Mouse (Mus musculus): Measurements from ENCODE around the gene Stard5. TPM values are rescaled to one million over a fixed set of nuclear protein-coding genes. Genes with fewer than 3 reads are reported as not detected.

Stard5 gene
- polyA plus RNA-seq, 1 experiment from 2014 or later: 11.6 TPM

DNA sequence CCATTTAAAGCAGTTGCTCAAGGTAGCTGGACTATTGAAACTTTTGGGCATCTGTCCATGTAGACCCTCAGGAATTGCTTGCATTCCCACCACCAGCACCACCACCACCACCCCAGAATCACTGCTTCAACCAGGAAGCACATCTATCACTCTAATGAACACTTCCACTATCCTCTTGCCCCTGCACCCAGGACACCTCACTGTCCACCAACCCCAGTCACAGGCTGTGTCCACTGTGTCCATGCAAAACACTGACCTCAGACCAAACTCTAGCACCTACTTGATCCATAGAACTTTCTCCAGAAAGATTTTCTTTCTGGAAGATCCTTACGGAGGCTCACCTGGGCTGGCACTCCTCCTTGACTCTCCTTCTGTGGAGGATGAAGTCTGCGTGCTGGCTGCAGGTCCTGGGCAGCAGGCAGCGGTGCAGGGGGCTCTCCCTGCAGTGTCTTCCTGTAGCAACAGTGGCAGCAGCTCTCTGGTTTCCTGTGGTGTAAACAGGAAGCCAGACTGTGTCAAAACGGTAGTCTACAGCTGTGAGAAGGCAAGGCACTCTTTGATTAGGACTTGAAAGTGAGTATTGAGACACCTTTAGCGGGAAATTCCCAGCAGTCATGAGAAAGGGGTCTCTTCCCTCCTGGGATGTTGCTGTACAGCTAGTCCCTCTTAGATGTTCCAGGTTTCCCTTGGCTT lies 23.3 kb downstream of the Stard5 start:
- Histone ChIP-seq H3K36me3 (no peaks in the 10 kb centered on the region), H3K9ac (no peak overlapping the region), H3K9me3 (replicated peaks) (no peaks in the 10 kb centered on the region), H3K27ac (no peak overlapping the region), H3K4me2 (replicated peaks) (no peak overlapping the region), H3K4me3 (no peak overlapping the region), H3K27me3 (no peaks in the 10 kb centered on the region), H3K4me1 (no peaks in the 10 kb centered on the region)
- 69% methylated on average over 5 of the region's 5 CpGs for WGBS
- ATAC-seq (ENCODE audit: low FRiP score): no peak

DNA sequence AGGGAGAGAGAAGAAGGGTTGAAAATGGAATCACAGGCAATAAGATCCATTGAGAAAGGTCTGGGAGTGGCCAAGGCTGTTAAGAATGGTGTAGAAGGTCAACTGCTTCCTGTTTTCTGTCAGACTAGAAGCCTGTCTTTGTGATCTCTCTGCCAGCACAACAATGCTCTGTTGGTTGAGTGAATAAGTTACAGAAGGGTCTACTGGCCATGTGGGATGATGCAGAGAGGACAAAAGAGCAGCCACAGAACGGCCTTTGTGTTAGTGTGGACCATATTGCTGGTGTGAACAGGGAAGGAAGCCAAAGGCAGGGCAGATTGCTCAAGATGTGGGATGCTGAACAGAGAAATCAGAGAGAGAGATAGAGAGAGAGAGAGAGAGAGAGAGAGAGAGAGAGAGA lies 27.0 kb downstream of the Stard5 start:
- WGBS: 50% methylated on average over 1 of the region's 1 CpGs
- Histone ChIP-seq H3K4me2 (replicated peaks) (no peak overlapping the region), H3K36me3 (no peaks in the 10 kb centered on the region), H3K27ac (no peak overlapping the region), H3K9ac (no peak overlapping the region), H3K9me3 (replicated peaks) (no peaks in the 10 kb centered on the region), H3K27me3 (no peaks in the 10 kb centered on the region), H3K4me3 (no peak overlapping the region), H3K4me1 (no peaks in the 10 kb centered on the region)
- no peak for ATAC-seq (ENCODE audit: low FRiP score)

DNA sequence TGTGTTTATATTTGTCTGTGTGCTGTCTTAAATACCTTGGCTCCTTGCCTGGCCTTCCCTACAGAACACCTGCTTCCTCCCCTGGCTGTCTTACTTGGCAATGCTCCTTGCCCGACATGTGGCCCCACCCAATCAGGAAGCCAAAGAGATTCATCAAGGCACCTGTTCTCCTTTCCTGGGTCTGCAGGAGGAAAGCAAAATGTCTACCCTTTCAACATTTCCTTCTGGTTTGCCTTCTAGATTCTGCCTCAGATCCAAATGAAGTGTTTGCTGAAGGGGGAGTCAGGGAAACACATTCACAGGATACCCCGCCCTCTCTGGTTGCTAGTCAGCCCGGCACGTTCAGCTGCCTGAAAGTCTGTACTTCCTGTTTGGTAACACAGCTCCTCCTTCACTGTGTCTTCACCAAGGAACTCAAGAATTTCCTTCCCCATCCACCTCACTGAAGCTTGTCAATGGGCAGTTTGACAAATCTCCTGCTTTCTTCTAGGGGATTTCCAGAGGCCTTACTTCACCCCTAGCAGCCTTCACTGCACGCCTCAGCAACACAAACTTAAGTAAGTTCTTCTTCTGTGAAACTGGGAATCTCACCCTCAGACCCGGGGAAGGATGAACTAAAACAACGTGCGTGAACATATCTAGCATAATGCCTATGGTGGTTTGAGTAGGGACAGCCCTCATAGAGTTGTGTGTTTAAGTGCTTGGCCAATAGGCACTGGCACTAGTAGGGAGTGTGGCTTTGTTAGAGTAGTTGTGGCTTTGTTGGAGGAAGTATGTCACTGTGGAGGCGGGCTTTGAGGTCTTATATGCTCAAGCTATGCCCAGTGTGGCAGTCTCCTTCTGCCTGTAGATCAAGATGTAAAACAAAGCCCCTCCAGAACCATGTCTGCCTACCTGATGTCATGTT lies 27.7 kb downstream of the Stard5 start:
- no peak overlapping the region for H3K4me2 ChIP-seq (replicated peaks)
- 92% methylated on average over 9 of the region's 9 CpGs for WGBS
- H3K9me3 ChIP-seq (replicated peaks): no peaks in the 10 kb centered on the region
- no peaks in the 10 kb centered on the region for H3K4me1 ChIP-seq
- no peaks in the 10 kb centered on the region for H3K27me3 ChIP-seq
- no peak overlapping the region for H3K27ac ChIP-seq
- no peaks in the 10 kb centered on the region for H3K36me3 ChIP-seq
- no peak overlapping the region for H3K4me3 ChIP-seq
- no peak for ATAC-seq (ENCODE audit: low FRiP score)
- no peak overlapping the region for H3K9ac ChIP-seq

DNA sequence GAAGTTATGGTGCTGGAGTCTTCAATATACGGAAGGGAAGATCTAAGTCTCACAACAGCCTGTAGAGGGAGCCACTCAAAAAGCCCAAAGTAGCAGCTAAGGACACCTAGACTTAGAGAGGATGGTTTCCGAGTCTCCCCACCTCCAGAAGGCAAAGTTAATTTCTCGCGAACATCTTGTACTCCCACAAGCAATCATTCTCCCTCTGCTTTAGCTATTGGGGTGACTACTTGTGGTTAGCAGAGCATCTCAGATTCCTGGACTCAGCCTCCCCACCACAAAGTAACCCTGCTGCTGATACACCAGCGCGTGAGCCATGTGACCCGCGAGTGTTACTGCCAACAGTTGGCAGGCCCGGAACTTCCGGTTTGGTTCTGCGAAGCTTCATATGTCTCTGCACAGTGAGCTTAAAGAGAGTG lies 28.5 kb downstream of the Stard5 start:
- 93% methylated on average over 11 of the region's 11 CpGs for WGBS

DNA sequence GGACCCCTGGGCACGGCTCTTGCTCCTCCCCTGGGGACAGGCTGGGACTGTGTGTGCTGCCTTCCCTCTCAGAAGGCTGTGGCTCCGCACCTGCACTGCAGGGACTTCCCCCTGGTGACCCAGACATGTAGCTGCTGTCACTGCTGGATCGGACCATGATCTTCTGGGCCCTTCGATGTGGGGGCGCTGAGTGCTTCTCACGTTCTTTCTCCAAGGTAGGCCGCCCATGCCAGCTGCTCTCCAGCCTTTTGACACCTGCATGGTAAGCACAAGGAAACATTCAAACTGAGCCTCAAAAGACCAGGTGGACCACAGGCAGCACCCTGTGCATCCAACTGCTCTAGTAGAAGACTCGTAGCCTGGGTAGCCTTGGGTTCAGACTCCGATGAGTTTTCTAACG lies 29.3 kb downstream of the Stard5 start:
- no peak for ATAC-seq (ENCODE audit: low FRiP score)
- no peak overlapping the region for H3K9ac ChIP-seq
- H3K9me3 ChIP-seq (replicated peaks): no peaks in the 10 kb centered on the region
- 93% methylated on average over 10 of the region's 10 CpGs for WGBS
- no peak overlapping the region for H3K4me2 ChIP-seq (replicated peaks)
- H3K4me1 ChIP-seq: no peaks in the 10 kb centered on the region
- H3K4me3 ChIP-seq: no peak overlapping the region
- H3K36me3 ChIP-seq: no peaks in the 10 kb centered on the region
- H3K27ac ChIP-seq: no peak overlapping the region
- H3K27me3 ChIP-seq: no peaks in the 10 kb centered on the region

More for the DNA sequence above, 28.5 kb downstream of the Stard5 start:
- Histone ChIP-seq H3K9me3 (replicated peaks) (no peaks in the 10 kb centered on the region), H3K9ac (no peak overlapping the region), H3K27me3 (no peaks in the 10 kb centered on the region), H3K4me1 (no peaks in the 10 kb centered on the region), H3K4me2 (replicated peaks) (no peak overlapping the region), H3K27ac (no peak overlapping the region), H3K36me3 (no peaks in the 10 kb centered on the region), H3K4me3 (no peak overlapping the region)
- no peak for ATAC-seq (ENCODE audit: low FRiP score)

DNA sequence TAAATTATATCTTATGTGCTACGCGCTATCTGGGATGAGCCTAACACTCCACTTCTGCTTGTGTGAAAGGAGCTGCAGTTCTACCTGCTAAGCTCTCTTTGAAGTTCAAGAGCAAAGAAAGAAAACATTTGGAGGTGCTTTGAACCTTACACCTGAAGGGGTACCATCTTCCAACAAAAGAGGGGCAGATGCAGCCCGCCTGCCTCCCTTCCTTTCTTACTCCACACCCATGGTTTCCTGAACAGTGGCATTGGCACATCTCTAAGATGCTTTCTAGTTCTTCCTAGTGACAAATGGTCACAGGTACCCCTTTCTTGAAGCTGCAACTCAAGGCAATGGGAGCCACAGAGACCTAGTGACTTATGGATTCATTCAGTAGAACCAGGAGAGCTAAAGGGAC lies 30.0 kb downstream of the Stard5 start:
- H3K4me1 ChIP-seq: no peaks in the 10 kb centered on the region
- 95% methylated on average over 3 of the region's 3 CpGs for WGBS

DNA sequence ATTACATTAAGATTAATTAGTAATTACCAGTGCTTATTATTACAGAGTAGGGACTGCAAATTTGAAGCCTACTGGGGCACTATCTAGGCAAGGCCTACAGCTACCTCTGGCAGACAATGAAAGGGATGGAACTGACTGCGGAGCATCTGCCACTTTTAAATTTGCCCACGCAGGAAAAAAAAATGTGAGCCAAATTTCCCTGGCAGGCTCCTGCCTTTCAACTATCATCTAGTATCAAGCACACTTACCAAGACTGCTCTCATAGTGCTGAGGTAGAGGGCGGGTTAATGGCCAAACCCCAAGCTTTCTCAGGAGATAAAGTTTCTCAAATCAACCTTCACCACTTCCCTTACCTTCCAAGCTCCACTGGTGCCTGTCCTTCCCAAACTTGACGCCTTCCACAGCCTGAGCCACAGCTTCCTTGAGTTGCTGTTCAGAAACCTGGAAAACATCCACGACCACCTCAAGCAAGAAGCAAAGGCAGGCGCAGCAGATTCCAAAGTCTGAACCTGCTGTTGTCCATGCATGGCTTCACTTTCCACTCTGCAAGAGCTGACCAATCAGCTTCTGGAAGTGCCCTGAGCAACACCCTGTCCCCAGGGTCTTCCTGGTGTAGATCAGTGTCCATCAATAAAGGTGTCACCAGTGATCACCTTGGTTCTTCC lies 31.1 kb downstream of the Stard5 start:
- WGBS: 88% methylated on average over 6 of the region's 6 CpGs
- no peak for ATAC-seq (ENCODE audit: low FRiP score)
- no peaks in the 10 kb centered on the region for H3K36me3 ChIP-seq
- H3K4me1 ChIP-seq: no peaks in the 10 kb centered on the region
- no peak overlapping the region for H3K4me3 ChIP-seq
- no peaks in the 10 kb centered on the region for H3K27me3 ChIP-seq
- H3K9me3 ChIP-seq (replicated peaks): no peaks in the 10 kb centered on the region
- H3K27ac ChIP-seq: no peak overlapping the region
- no peak overlapping the region for H3K9ac ChIP-seq
- no peak overlapping the region for H3K4me2 ChIP-seq (replicated peaks)

More for the DNA sequence above, 30.0 kb downstream of the Stard5 start:
- no peak overlapping the region for H3K4me3 ChIP-seq
- no peak for ATAC-seq (ENCODE audit: low FRiP score)
- no peak overlapping the region for H3K9ac ChIP-seq
- no peaks in the 10 kb centered on the region for H3K9me3 ChIP-seq (replicated peaks)
- H3K4me2 ChIP-seq (replicated peaks): no peak overlapping the region
- H3K27ac ChIP-seq: no peak overlapping the region
- H3K36me3 ChIP-seq: no peaks in the 10 kb centered on the region
- H3K27me3 ChIP-seq: no peaks in the 10 kb centered on the region

DNA sequence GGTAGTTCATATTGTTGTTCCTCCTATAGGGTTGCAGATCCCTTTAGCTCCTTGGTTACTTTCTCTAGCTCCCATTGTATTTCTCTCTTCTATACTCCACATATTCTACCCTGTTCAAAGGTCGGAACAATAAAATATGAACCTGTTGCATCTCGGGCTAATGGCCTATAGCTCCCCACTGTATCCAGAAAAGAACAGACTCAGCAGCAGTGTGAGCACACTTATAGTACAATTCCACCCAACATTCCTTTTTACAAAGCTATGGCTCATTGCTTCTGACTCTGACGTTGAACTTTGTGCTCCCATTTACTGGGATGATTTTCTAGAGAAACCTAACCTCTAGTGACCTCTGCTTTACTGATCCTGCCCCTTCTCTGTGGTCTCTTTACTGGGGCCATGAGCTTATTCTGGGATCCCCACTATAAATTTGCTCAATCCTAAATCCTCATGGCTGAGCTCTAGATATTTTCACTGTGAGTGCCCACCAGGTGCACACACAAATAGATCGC lies 34.4 kb downstream of the Stard5 start:
- H3K4me2 ChIP-seq (replicated peaks): no peak overlapping the region
- no peaks in the 10 kb centered on the region for H3K4me1 ChIP-seq
- H3K36me3 ChIP-seq: no peaks in the 10 kb centered on the region
- H3K27me3 ChIP-seq: no peaks in the 10 kb centered on the region
- H3K27ac ChIP-seq: no peak overlapping the region
- H3K9ac ChIP-seq: no peak overlapping the region
- WGBS: 91% methylated on average over 4 of the region's 4 CpGs
- no peaks in the 10 kb centered on the region for H3K9me3 ChIP-seq (replicated peaks)
- H3K4me3 ChIP-seq: no peak overlapping the region
- ATAC-seq (ENCODE audit: low FRiP score): no peak

DNA sequence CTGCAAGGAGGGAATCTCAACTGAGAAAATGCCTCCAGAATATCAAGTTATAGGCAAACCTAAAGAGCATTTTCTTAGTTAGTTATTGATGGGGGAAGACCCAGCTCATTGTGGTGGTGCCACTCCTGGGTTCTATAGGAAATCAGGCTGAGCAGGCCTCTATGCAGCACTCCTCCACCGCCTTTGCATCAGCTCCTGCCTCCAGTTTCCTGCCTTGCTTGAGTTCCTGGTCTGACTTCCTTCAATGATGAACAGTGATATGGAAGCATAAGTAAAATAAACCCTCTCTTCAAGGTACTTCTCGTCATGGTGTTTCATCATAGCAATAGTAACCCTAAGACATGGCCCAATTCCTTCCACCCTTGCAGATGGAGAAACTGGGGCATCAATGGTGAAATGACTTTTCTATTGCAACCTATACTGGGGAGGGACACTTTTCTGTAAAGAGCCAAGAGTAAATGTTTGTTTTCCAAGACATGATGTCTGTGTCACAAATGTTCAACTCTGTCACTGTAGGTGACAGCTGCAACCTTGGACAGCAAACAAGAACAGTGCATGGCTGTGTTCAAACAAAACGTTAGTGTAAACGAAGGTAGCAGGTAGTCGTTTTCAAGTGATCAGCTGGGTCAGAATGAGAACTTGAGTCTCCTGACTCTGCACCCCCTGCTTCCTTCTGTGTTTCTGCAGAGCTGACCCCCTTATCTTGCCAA lies 36.3 kb downstream of the Stard5 start:
- Histone ChIP-seq H3K4me2 (replicated peaks) (no peak overlapping the region), H3K36me3 (no peaks in the 10 kb centered on the region), H3K27ac (no peak overlapping the region), H3K9ac (no peak overlapping the region), H3K27me3 (no peaks in the 10 kb centered on the region), H3K4me3 (no peak overlapping the region), H3K4me1 (no peaks in the 10 kb centered on the region), H3K9me3 (replicated peaks) (no peaks in the 10 kb centered on the region)
- ATAC-seq (ENCODE audit: low FRiP score): no peak
- WGBS: 83% methylated on average over 5 of the region's 5 CpGs

DNA sequence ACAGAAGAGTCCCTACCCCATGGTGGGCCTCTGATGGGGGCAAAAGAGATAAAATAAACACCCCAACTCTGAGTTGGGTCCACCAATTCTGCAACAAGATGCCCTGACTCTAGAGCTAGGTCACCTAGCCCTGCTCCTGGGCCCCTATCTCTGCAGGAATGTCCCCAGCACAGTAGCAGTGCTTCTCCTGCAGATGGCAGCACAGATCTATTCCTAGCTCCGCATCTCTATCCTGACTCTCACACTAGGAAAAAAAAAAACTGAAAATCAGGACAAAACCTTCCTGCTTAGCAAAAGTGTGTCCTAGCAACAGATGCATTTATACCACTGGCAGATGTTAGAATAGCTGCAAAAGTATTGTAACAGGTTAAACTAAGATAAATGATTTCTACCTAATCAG lies 37.0 kb downstream of the Stard5 start:
- Histone ChIP-seq H3K9me3 (replicated peaks) (no peaks in the 10 kb centered on the region), H3K4me2 (replicated peaks) (no peak overlapping the region), H3K27me3 (no peaks in the 10 kb centered on the region), H3K4me1 (no peaks in the 10 kb centered on the region), H3K9ac (no peak overlapping the region), H3K27ac (no peak overlapping the region), H3K36me3 (no peaks in the 10 kb centered on the region), H3K4me3 (no peak overlapping the region)
- WGBS: 12% methylated on average over 1 of the region's 1 CpGs
- ATAC-seq (ENCODE audit: low FRiP score): no peak

DNA sequence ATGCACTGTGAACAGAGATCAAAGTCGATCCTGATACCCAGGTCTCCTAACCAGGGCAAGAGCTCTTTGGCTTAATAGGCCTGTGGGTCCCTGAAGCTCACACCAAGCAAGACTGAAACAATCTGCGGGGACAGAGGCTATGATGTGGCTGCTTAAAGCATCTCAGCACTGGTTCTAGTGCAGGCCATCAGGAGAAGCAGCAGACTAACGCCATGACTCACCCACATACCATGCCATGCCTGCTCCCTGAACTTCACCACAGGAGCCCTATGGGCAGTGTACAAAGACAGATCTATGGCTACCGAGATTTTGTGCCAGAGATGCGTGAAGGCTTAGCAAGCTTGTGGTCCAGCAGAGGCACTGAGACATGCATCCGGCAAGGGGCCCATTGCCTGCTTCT lies 39.8 kb downstream of the Stard5 start:
- Histone ChIP-seq H3K9me3 (replicated peaks) (0 out of 2 replicates have a peak, but pooled peaks cover 5% of the 10 kb centered on the region), H3K27ac (no peak overlapping the region), H3K9ac (no peak overlapping the region), H3K4me3 (no peak overlapping the region), H3K4me2 (replicated peaks) (no peak overlapping the region), H3K36me3 (no peaks in the 10 kb centered on the region), H3K27me3 (no peaks in the 10 kb centered on the region), H3K4me1 (no peaks in the 10 kb centered on the region)
- ATAC-seq (ENCODE audit: low FRiP score): no peak
- 89% methylated on average over 6 of the region's 6 CpGs for WGBS

All from hindbrain, embryonic 12.5 days (tissue).